Mouse (Mus musculus) liver, embryonic 11.5 days (tissue): ENCODE data around the gene Rin2. TPM values are rescaled to one million over a fixed set of nuclear protein-coding genes. Genes with fewer than 3 reads are reported as not detected.
"Not testable (repeated sequence)": the region's sequence is repeated elsewhere in the genome, so short reads cannot be mapped to it uniquely, and the experiment has no call there.

Experiments
- ATAC-seq: fragments of 200-750 bp; cut with Nextera tagmentation; replicated peaks from 2 replicates; pipeline ENCODE4 v1.8.0; 2017; ENCODE audit warnings: moderate number of reproducible peaks, mild to moderate bottlenecking, moderate TSS enrichment, moderate library complexity; ENCODE audit not compliant: low FRiP score
- DNase-seq: peaks from one replicate; pipeline ENCODE4 v3.0.0-alpha.2; 2017; ENCODE audit warnings: low spot score
- H3K27ac ChIP-seq: fragments of 300-500 bp; sonication (generic); 2 replicates; pipeline ENCODE4 v1.5.1; 2014; ENCODE audit warnings: mild to moderate bottlenecking, low read depth, low read length, control low read depth
- H3K27me3 ChIP-seq: fragments of 300-500 bp; sonication (generic); replicated peaks from 2 replicates; pipeline ENCODE4 v1.6.1; 2014; ENCODE audit warnings: low read length, mixed read lengths; ENCODE audit not compliant: control insufficient read depth, insufficient read depth
- H3K36me3 ChIP-seq: fragments of 300-500 bp; sonication (generic); 2 replicates; pipeline ENCODE4 v1.6.1; 2014; ENCODE audit warnings: mild to moderate bottlenecking, low read length, moderate library complexity, mixed read lengths; ENCODE audit not compliant: control insufficient read depth, insufficient read depth
- H3K4me1 ChIP-seq: fragments of 300-500 bp; sonication (generic); replicated peaks from 2 replicates; pipeline ENCODE4 v1.6.1; 2014; ENCODE audit warnings: low read length, mixed read lengths; ENCODE audit not compliant: control insufficient read depth, insufficient read depth
- H3K4me2 ChIP-seq: fragments of 300-500 bp; sonication (generic); 2 replicates; pipeline ENCODE4 v1.6.1; 2014; ENCODE audit warnings: mild to moderate bottlenecking, control low read depth, moderate library complexity
- H3K4me3 ChIP-seq: fragments of 300-500 bp; sonication (generic); 2 replicates; pipeline ENCODE4 v1.5.1; 2014; ENCODE audit warnings: low read depth, low read length, control low read depth
- H3K9ac ChIP-seq: fragments of 300-500 bp; sonication (generic); 2 replicates; pipeline ENCODE4 v1.6.1; 2014; ENCODE audit warnings: low read depth, low read length, control low read depth
- H3K9me3 ChIP-seq: fragments of 300-500 bp; sonication (generic); 2 replicates; pipeline ENCODE4 v1.6.1; 2016; ENCODE audit warnings: low read length, inconsistent platforms, mixed read lengths; ENCODE audit not compliant: control insufficient read depth
- WGBS: fragments of 180-500 bp; shearing (Covaris S2); extraction: QIAGEN DNeasy Blood & Tissue Kit; methylation state at CpG from one replicate; pipeline ENCODE4 v1.1.7; 2014; 5-methylcytosine and 5-hydroxymethylcytosine counted together
- polyA plus RNA-seq: library from polyadenylated mRNA; unstranded; fragments of >200 nt; fragmentation: Nextera tagmentation; extraction: Ambion mirVana; gene quantifications from 2 replicates; pipeline ENCODE4 v1.2.1, GENCODE M21; 2014

Rin2 gene
- polyA plus RNA-seq, 1 experiment from 2014 or later: 7.6 TPM

DNA sequence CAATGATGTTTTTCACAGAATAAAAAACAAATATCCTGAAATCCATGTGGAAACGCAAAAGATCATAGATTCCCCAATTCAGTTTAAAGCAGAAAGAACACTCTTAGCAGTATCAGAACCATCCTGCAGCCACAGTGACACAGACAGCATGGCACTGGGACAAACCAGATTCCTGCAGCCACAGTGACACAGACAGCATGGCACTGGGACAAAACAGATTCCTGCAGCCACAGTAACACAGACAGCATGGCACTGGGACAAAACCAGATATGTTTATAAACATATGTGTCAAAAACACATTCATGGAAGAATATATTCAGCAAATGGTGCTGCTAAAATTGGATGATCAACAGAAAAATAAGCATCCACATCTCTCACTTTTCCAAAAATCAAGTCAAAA, 42.5 kb downstream of the Rin2 start:
- 83% methylated on average over 1 of the region's 1 CpGs for WGBS
- no peak overlapping the region for H3K4me3 ChIP-seq
- H3K36me3 ChIP-seq: no peaks in the 10 kb centered on the region
- ATAC-seq (no peak), DNase-seq (no peak)
- H3K4me1 ChIP-seq: no peaks in the 10 kb centered on the region
- H3K27ac ChIP-seq: no peak overlapping the region
- no peak overlapping the region for H3K9ac ChIP-seq
- H3K4me2 ChIP-seq: no peak overlapping the region
- no peaks in the 10 kb centered on the region for H3K9me3 ChIP-seq
- H3K27me3 ChIP-seq: no peaks in the 10 kb centered on the region

DNA sequence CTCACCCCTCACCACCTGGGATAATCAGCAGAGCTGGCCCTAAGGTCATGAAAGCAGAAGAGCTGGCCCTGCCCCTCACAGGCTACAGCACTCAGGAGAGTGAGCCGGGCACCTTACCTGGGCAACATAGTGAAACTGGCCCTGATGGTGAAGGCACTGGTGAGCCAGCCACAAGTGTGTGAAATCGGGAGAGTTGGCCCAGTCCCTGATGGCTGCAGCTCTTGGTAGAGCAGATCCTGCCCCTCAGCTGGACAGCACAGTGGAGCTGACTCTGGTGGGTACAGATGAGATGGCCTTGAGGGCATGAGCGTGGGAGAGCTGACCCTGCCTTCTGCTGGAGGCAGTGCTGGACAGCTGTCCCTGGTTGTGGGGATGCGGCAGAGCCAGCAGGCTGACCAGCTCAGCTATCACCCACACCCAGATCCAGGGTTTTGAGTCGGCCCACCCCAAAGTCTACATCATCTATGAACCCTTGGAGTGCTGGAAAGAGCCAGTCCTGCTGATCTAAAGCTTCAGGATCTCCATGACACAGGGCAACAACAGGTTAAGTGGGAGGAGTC, 43.7 kb downstream of the Rin2 start:
- WGBS: 71% methylated on average over 5 of the region's 5 CpGs
- no peak overlapping the region for H3K9ac ChIP-seq
- H3K4me2 ChIP-seq: no peak overlapping the region
- DNase-seq (no peak), ATAC-seq (no peak)
- no peaks in the 10 kb centered on the region for H3K4me1 ChIP-seq
- no peak overlapping the region for H3K27ac ChIP-seq
- no peaks in the 10 kb centered on the region for H3K9me3 ChIP-seq
- H3K4me3 ChIP-seq: no peak overlapping the region
- no peaks in the 10 kb centered on the region for H3K36me3 ChIP-seq
- H3K27me3 ChIP-seq: no peaks in the 10 kb centered on the region

DNA sequence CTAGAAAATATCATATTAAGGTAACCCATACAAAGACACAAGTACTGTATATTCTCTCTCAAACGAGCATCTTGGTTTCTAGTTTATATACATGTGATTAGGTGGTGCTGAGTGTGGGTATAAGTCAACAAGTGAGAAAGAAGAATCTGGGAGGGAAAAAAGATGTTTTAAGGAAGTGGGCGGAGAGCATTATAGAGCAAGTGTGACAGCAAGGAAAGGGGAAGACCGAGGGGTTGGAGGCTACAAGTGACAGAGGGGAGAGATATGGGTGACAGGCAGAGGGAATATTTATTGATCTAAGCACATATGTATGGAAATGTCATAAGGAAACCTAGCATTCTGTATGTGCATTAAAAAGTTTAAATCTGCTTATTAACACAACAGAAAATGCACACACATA, 45.1 kb downstream of the Rin2 start:
- no peaks in the 10 kb centered on the region for H3K36me3 ChIP-seq
- no peaks in the 10 kb centered on the region for H3K9me3 ChIP-seq
- H3K4me1 ChIP-seq: no peaks in the 10 kb centered on the region
- 44% methylated on average over 3 of the region's 3 CpGs for WGBS
- DNase-seq (no peak), ATAC-seq (no peak)
- H3K4me2 ChIP-seq: no peak overlapping the region
- H3K4me3 ChIP-seq: no peak overlapping the region
- no peak overlapping the region for H3K27ac ChIP-seq
- H3K9ac ChIP-seq: no peak overlapping the region
- H3K27me3 ChIP-seq: no peaks in the 10 kb centered on the region

DNA sequence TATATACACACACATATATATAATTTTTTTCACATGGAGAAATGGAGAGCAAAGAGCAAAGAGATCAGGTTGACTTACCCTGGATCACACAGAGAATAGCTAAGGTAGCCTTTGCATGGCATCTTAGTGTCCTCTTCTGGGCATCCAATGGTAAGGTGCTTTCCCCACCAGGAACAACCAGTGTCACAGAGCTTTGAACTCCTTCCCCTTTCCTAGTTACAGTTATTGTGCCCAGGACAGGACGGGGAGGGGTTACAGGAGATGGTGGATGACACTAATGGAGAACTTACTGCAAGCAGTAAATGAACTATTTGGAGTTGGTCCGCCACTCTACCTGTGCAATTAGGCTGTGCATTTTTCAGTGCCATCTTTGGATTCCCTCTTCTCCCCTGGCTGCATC, 45.7 kb downstream of the Rin2 start:
- DNase-seq: no peak
- Histone ChIP-seq H3K36me3 (no peaks in the 10 kb centered on the region), H3K27ac (no peak overlapping the region), H3K9ac (no peak overlapping the region), H3K4me2 (no peak overlapping the region), H3K4me1 (no peaks in the 10 kb centered on the region), H3K4me3 (no peak overlapping the region), H3K27me3 (no peaks in the 10 kb centered on the region), H3K9me3 (no peaks in the 10 kb centered on the region)
- no peak for ATAC-seq
- WGBS: 67% methylated on average over 2 of the region's 2 CpGs

DNA sequence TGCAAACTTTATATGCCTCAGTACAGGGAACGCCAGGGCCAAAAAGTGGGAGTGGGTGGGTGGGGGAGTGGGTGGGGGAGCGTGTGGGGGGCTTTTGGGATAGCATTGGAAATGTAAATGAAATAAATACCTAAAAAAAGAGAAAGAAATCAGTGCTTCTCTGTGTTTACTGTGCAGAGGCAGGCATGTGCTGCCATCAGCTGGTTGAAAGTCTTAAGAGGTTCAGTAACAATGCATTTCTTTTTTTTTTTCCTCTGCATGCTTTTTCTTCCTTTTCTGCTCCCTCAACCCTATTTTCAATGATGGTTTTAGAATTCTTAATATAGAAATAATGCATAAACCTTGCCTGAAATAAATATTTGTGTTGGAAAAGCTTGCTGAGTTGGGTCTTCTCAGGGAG, 47.3 kb downstream of the Rin2 start:
- H3K4me2 ChIP-seq, DNase-seq, H3K4me3 ChIP-seq, H3K4me1 ChIP-seq, H3K9me3 ChIP-seq, H3K36me3 ChIP-seq, H3K9ac ChIP-seq, H3K27me3 ChIP-seq, H3K27ac ChIP-seq, ATAC-seq: not testable (repeated sequence)
- WGBS: 54% methylated on average over 2 of the region's 2 CpGs

DNA sequence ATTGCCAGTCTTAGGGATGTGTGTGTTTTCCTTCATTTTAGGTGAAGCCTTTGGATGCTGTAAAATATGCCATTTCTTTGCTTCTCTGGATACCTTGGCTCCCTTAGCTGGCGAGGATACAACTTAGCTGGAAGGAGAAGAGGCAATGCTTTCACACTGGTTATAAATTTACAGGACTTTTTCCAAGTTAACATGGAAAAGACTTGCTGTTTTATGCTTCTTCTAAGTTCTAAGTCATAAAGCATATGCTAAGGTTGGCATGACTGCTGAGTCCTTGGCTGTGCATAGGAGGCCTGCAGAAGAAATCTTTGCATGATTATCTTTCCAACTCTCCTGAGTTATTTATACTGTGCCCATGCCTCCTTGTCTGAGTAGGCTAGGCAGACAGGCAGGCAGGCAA, 49.3 kb downstream of the Rin2 start:
- WGBS: 62% methylated on average over 1 of the region's 1 CpGs
- no peak for ATAC-seq
- H3K9me3 ChIP-seq: no peaks in the 10 kb centered on the region

DNA sequence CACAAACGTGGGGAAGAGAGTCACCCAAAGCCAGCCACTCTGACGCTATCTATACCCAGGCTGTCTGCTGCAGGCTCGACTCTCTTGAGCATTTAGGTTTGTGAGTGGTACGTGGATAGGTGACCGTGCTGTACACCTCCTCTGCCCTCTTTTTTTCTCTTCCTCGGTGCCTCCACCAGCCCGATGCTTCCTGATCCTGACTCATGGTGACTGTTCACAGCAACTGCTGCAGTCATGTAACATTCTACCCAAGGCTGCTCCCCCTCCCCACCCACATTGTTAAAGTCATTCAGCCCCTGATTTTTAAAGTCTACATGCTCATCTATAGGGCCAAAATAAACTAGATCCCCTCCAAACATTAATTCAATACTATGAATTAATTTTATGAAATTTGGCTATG, 54.4 kb downstream of the Rin2 start:
- Histone ChIP-seq H3K4me2 (no peak overlapping the region), H3K27ac (no peak overlapping the region), H3K4me1 (no peaks in the 10 kb centered on the region), H3K9me3 (no peaks in the 10 kb centered on the region), H3K4me3 (no peak overlapping the region), H3K27me3 (no peaks in the 10 kb centered on the region), H3K36me3 (no peaks in the 10 kb centered on the region), H3K9ac (no peak overlapping the region)
- WGBS: 68% methylated on average over 7 of the region's 7 CpGs
- DNase-seq (no peak), ATAC-seq (no peak)

More for the DNA sequence above, 49.3 kb downstream of the Rin2 start:
- no peaks in the 10 kb centered on the region for H3K27me3 ChIP-seq
- H3K27ac ChIP-seq: no peak overlapping the region
- no peak overlapping the region for H3K4me2 ChIP-seq
- no peaks in the 10 kb centered on the region for H3K4me1 ChIP-seq
- no peaks in the 10 kb centered on the region for H3K36me3 ChIP-seq
- DNase-seq: no peak
- H3K9ac ChIP-seq: no peak overlapping the region
- H3K4me3 ChIP-seq: no peak overlapping the region

DNA sequence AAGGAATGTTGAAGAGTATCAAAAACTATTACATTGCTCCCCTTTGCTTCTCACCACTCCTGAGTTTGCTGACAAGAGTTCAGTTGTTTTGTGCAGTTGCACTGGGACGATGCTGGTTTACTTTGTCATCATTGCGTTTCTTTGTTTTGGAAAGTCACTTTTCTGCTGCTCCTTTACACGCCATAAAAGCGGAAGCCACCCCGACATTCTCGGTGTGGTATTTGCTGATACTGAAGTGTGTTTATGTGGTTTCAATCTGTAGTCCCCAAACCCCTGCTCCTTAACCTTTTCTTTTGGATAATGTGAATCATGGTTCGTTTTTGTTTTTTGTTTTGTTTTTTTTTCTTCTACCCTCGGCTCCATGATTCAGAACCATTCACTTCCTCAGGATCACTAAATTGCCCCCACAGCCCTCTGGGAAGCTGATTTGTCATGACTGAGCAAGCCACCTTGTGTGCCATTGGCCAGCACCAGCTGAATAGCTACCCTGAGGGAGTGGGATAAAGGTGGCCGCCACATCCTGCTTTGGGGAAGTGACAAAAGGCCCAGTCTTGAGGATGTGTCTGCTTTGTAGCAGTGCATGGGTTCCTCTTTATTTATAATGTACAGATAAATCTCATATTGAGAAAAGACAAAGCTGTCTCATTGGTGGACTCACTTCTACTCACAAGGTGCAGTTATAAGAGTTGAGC, 55.3 kb downstream of the Rin2 start:
- H3K4me3 ChIP-seq: no peak overlapping the region
- DNase-seq (no peak), ATAC-seq (no peak)
- H3K4me2 ChIP-seq: no peak overlapping the region
- WGBS: 70% methylated on average over 9 of the region's 9 CpGs
- H3K27me3 ChIP-seq: no peaks in the 10 kb centered on the region
- no peaks in the 10 kb centered on the region for H3K36me3 ChIP-seq
- H3K4me1 ChIP-seq: no peaks in the 10 kb centered on the region
- H3K9me3 ChIP-seq: no peaks in the 10 kb centered on the region
- no peak overlapping the region for H3K27ac ChIP-seq
- no peak overlapping the region for H3K9ac ChIP-seq

DNA sequence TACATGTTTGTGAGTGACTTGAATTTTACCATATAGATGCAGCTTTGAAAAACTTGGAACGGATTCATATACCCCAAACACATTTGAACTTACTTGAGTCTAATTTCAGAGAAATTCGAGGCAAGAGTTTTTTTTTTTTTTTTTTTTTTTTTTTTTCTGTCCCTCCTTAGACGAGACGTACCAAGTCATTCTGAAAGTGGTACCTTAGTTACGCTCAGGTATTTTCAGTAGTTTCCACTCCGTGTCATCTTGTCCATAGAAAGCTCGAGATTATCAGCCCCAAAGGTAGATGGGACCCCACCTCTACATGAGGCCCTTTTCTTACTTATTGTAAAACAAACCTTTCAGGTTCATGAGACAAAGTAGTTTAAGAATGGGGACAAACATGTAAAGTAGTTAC, 55.9 kb downstream of the Rin2 start:
- ATAC-seq: no peak
- WGBS: 81% methylated on average over 7 of the region's 7 CpGs
- Histone ChIP-seq H3K9me3 (no peaks in the 10 kb centered on the region), H3K36me3 (no peaks in the 10 kb centered on the region), H3K9ac (no peak overlapping the region), H3K4me1 (no peaks in the 10 kb centered on the region), H3K27me3 (no peaks in the 10 kb centered on the region), H3K27ac (no peak overlapping the region), H3K4me3 (no peak overlapping the region), H3K4me2 (no peak overlapping the region)
- no peak for DNase-seq
